22 mouse cellular contexts compared by ENCODE assay signal in genomic region chr4:59727187-59727877, GRCm38 (mm10).
A peak's percentile ranks its signal among the peaks of the same experiment; 100 is the strongest.
DNase-seq lines count a peak whose midpoint lies in the region; ATAC-seq lines count a peak whose summit lies in the region.
"Had no signal": no experiment of that assay in that cellular context is flagged by ENCODE, and none has a peak within 500 bp of the region (broad histone marks: within the 10 kb centered on the region; RNA-seq: fewer than 3 reads in every experiment).

No protein-coding gene starts in this region.

- H3K9ac ChIP-seq in forebrain, embryonic 15.5 days (replicated peaks) = no peak overlapping the region
- H3K9ac ChIP-seq in forebrain, embryonic 13.5 days = no peak overlapping the region
- H3K9ac ChIP-seq in limb, embryonic 11.5 days (ENCODE audit: low read length) = no peak overlapping the region
- no peak overlapping the region for H3K9ac ChIP-seq in neural tube, embryonic 14.5 days (replicated peaks; ENCODE audit: low read depth, low read length)
- H3K9ac ChIP-seq: embryonic facial prominence, embryonic 13.5 days; kidney, embryonic 15.5 days; liver, embryonic 13.5 days had no signal

- DNase-seq in limb, embryonic 11.5 days (ENCODE audit: low spot score) = peak; percentile 17
- no peak for DNase-seq in limb, embryonic 10.5 days (ENCODE audit: low spot score)
- peak; percentile 44 for DNase-seq in retina, embryonic 14.5 days (ENCODE audit: low spot score)
- DNase-seq in retina, postnatal 1 day = no peak
- DNase-seq in heart, embryonic 10.5 days (ENCODE audit: low spot score) = no peak
- DNase-seq: cerebellum, adult 11-12 months; cerebellum, postnatal 10 days; gastrocnemius, adult 2 months; kidney, adult 11 months; kidney, postnatal 36 days; layer of hippocampus, postnatal 36 days; liver, embryonic 13.5 days; lung, adult 2 months; lung, postnatal 14 days; thymus, postnatal 4 days had no signal

- H3K4me3 ChIP-seq in forebrain, embryonic 15.5 days = no peak overlapping the region
- no peak overlapping the region for H3K4me3 ChIP-seq in forebrain, embryonic 13.5 days
- H3K4me3 ChIP-seq in limb, embryonic 11.5 days (ENCODE audit: low read depth, low read length) = no peak overlapping the region
- H3K4me3 ChIP-seq in limb, embryonic 10.5 days = no peak overlapping the region
- H3K4me3 ChIP-seq in neural tube, embryonic 14.5 days (ENCODE audit: low read depth, low read length) = no peak overlapping the region
- no peak overlapping the region for H3K4me3 ChIP-seq in heart, embryonic 10.5 days
- H3K4me3 ChIP-seq: embryonic facial prominence, embryonic 13.5 days; gastrocnemius, adult 2 months; kidney, embryonic 15.5 days; liver, embryonic 13.5 days had no signal

- H3K9me3 ChIP-seq in forebrain, embryonic 15.5 days = no peaks in the 10 kb centered on the region
- H3K9me3 ChIP-seq in forebrain, embryonic 13.5 days (replicated peaks) = no peaks in the 10 kb centered on the region
- H3K9me3 ChIP-seq in limb, embryonic 11.5 days (ENCODE audit: control insufficient read depth, low read length) = no peaks in the 10 kb centered on the region
- no peaks in the 10 kb centered on the region for H3K9me3 ChIP-seq in limb, embryonic 10.5 days (replicated peaks)
- H3K9me3 ChIP-seq in neural tube, embryonic 14.5 days (ENCODE audit: control insufficient read depth, low read length) = no peaks in the 10 kb centered on the region
- H3K9me3 ChIP-seq in heart, embryonic 10.5 days = no peaks in the 10 kb centered on the region
- H3K9me3 ChIP-seq: embryonic facial prominence, embryonic 13.5 days; kidney, embryonic 15.5 days; liver, embryonic 13.5 days had no signal

- 22% methylated on average over 5 of the region's 5 CpGs for WGBS in forebrain, embryonic 15.5 days
- WGBS in forebrain, embryonic 13.5 days = 31% methylated on average over 5 of the region's 5 CpGs
- 75% methylated on average over 5 of the region's 5 CpGs for WGBS in limb, embryonic 11.5 days
- WGBS in limb, embryonic 10.5 days = 78% methylated on average over 5 of the region's 5 CpGs
- 60% methylated on average over 5 of the region's 5 CpGs for WGBS in neural tube, embryonic 14.5 days
- 85% methylated on average over 5 of the region's 5 CpGs for WGBS in heart, embryonic 10.5 days

- H3K36me3 ChIP-seq in forebrain, embryonic 15.5 days = no peaks in the 10 kb centered on the region
- no peaks in the 10 kb centered on the region for H3K36me3 ChIP-seq in forebrain, embryonic 13.5 days (ENCODE audit: poor library complexity, severe bottlenecking)
- no peaks in the 10 kb centered on the region for H3K36me3 ChIP-seq in limb, embryonic 11.5 days (ENCODE audit: control insufficient read depth, insufficient read depth, low read length)
- no peaks in the 10 kb centered on the region for H3K36me3 ChIP-seq in limb, embryonic 10.5 days
- no peaks in the 10 kb centered on the region for H3K36me3 ChIP-seq in neural tube, embryonic 14.5 days (ENCODE audit: control insufficient read depth, insufficient read depth, low read length)
- H3K36me3 ChIP-seq in heart, embryonic 10.5 days = no peaks in the 10 kb centered on the region
- H3K36me3 ChIP-seq: embryonic facial prominence, embryonic 13.5 days; kidney, embryonic 15.5 days; liver, embryonic 13.5 days had no signal

- H3K27ac ChIP-seq in forebrain, embryonic 15.5 days (replicated peaks) = no peak overlapping the region
- H3K27ac ChIP-seq in forebrain, embryonic 13.5 days = no peak overlapping the region
- H3K27ac ChIP-seq in limb, embryonic 11.5 days (replicated peaks; ENCODE audit: low read depth, low read length) = no peak overlapping the region
- no peak overlapping the region for H3K27ac ChIP-seq in limb, embryonic 10.5 days
- no peak overlapping the region for H3K27ac ChIP-seq in neural tube, embryonic 14.5 days (ENCODE audit: low read depth, low read length)
- no peak overlapping the region for H3K27ac ChIP-seq in heart, embryonic 10.5 days
- H3K27ac ChIP-seq: embryonic facial prominence, embryonic 13.5 days; gastrocnemius, adult 2 months; kidney, embryonic 15.5 days; liver, embryonic 13.5 days; stomach, postnatal 0 days had no signal

- no peaks in the 10 kb centered on the region for H3K27me3 ChIP-seq in forebrain, embryonic 15.5 days
- no peaks in the 10 kb centered on the region for H3K27me3 ChIP-seq in forebrain, embryonic 13.5 days
- no peaks in the 10 kb centered on the region for H3K27me3 ChIP-seq in limb, embryonic 11.5 days (ENCODE audit: control insufficient read depth, insufficient read depth, low read length)
- H3K27me3 ChIP-seq in limb, embryonic 10.5 days (ENCODE audit: low read depth, poor library complexity, severe bottlenecking) = no peaks in the 10 kb centered on the region
- H3K27me3 ChIP-seq in neural tube, embryonic 14.5 days (ENCODE audit: control insufficient read depth, insufficient read depth, low read length) = no peaks in the 10 kb centered on the region
- no peaks in the 10 kb centered on the region for H3K27me3 ChIP-seq in heart, embryonic 10.5 days (ENCODE audit: insufficient read depth, poor library complexity, severe bottlenecking)
- H3K27me3 ChIP-seq: embryonic facial prominence, embryonic 13.5 days; kidney, embryonic 15.5 days; liver, embryonic 13.5 days had no signal

- H3K4me2 ChIP-seq in forebrain, embryonic 15.5 days (replicated peaks) = no peak overlapping the region
- H3K4me2 ChIP-seq in forebrain, embryonic 13.5 days = no peak overlapping the region
- H3K4me2 ChIP-seq in limb, embryonic 11.5 days (ENCODE audit: low read depth, severe bottlenecking) = no peak overlapping the region
- no peak overlapping the region for H3K4me2 ChIP-seq in neural tube, embryonic 14.5 days (ENCODE audit: low read depth, low read length)
- H3K4me2 ChIP-seq: embryonic facial prominence, embryonic 13.5 days; kidney, embryonic 15.5 days; liver, embryonic 13.5 days had no signal

- H3K4me1 ChIP-seq in forebrain, embryonic 15.5 days = no peaks in the 10 kb centered on the region
- H3K4me1 ChIP-seq in forebrain, embryonic 13.5 days = 0 out of 2 replicates have a peak, but pooled peaks cover 6% of the 10 kb centered on the region
- H3K4me1 ChIP-seq in limb, embryonic 11.5 days (ENCODE audit: control insufficient read depth, insufficient read depth, low read length) = no peaks in the 10 kb centered on the region
- H3K4me1 ChIP-seq in limb, embryonic 10.5 days = peaks cover 6% of the 10 kb centered on the region; the same call in 1 of the 2 replicates
- peaks cover 5% of the 10 kb centered on the region; the same call in 1 of the 2 replicates for H3K4me1 ChIP-seq in neural tube, embryonic 14.5 days (ENCODE audit: control insufficient read depth, insufficient read depth, low read length)
- 0 out of 2 replicates have a peak, but pooled peaks cover 3% of the 10 kb centered on the region for H3K4me1 ChIP-seq in heart, embryonic 10.5 days

- ATAC-seq in forebrain, embryonic 15.5 days (replicated peaks) = peak; percentile 51; the same call in 1 of the 2 replicates
- ATAC-seq in forebrain, embryonic 13.5 days = no peak
- no peak for ATAC-seq in limb, embryonic 11.5 days (ENCODE audit: insufficient number of reproducible peaks, low FRiP score, low TSS enrichment, low read depth)
- ATAC-seq in neural tube, embryonic 14.5 days (ENCODE audit: low read depth) = peak; percentile 68
- ATAC-seq: CD4-positive, CD25-positive, alpha-beta regulatory T cell, adult 4 months had no signal

Comparison
In these comparisons a context has a peak if more than half of its experiments do, and no peak if none do; other contexts are left out.
1. ATAC-seq: peak in forebrain, embryonic 15.5 days (single experiment) and neural tube, embryonic 14.5 days (single experiment); none in forebrain, embryonic 13.5 days (single experiment) and limb, embryonic 11.5 days (single experiment).
2. DNase-seq: peak in limb, embryonic 11.5 days (single experiment) and retina, embryonic 14.5 days (single experiment); none in limb, embryonic 10.5 days (single experiment), retina, postnatal 1 day (single experiment) and heart, embryonic 10.5 days (single experiment).